Mouse (Mus musculus) brain, embryonic 18.5 days (tissue): Measurements from ENCODE around the gene Cd96.

Source experiments
- DNase-seq: peaks from one replicate; pipeline ENCODE4 v3.0.0-alpha.2; 2012; ENCODE audit warnings: low read depth, low spot score

Gene Cd96

GRCm38 (mm10) chr16:45986236-45986635, 133.8 kb downstream of the Cd96 start:
- DNase-seq, result no peak
